Mouse (Mus musculus): ENCODE measurements at regions not wholly inside any gene's neighbourhood (a gene's known extent, or its start where the extent isn't known, plus 50 kb on each side); places are given as distances from the start of the nearest gene placed in this dataset.
A peak's percentile ranks its signal among the peaks of the same experiment; 100 is the strongest.

GRCm38 (mm10) chr4:134990651-134991050 is 60.0 kb downstream of the Syf2 start:
- no peak for DNase-seq

GRCm38 (mm10) chr4:134993526-134994122 is 62.9 kb downstream of the Syf2 start:
- no peak for DNase-seq

- no peak for DNase-seq
Measured at GRCm38 (mm10) chr4:134994205-134994604, 63.5 kb downstream of the Syf2 start.

- no peak for DNase-seq
Measured at GRCm38 (mm10) chr4:134994648-134995047, 64.0 kb downstream of the Syf2 start.

- no peak for DNase-seq
Measured at GRCm38 (mm10) chr4:134995052-134995451, 64.4 kb downstream of the Syf2 start.

GRCm38 (mm10) chr4:134996121-134996520 is 65.4 kb downstream of the Syf2 start:
- no peak for DNase-seq

GRCm38 (mm10) chr4:134997461-134998434 is 67.0 kb downstream of the Syf2 start:
- DNase-seq, result peak; percentile 43

- DNase-seq, result no peak
Measured at GRCm38 (mm10) chr4:134998928-134999658, 68.4 kb downstream of the Syf2 start.

GRCm38 (mm10) chr4:135002091-135002925 is 71.6 kb downstream of the Syf2 start:
- no peak for DNase-seq

- DNase-seq, result no peak
Measured at GRCm38 (mm10) chr4:135011365-135011764, 80.7 kb downstream of the Syf2 start.

- no peak for DNase-seq
Measured at GRCm38 (mm10) chr4:135012945-135013344, 82.2 kb downstream of the Syf2 start.

- peak; percentile 22 for DNase-seq
Measured at GRCm38 (mm10) chr4:135013932-135014331, 83.2 kb downstream of the Syf2 start.

GRCm38 (mm10) chr4:135018018-135018417 is 87.3 kb downstream of the Syf2 start:
- DNase-seq, result peak; percentile 75

- no peak for DNase-seq
Measured at GRCm38 (mm10) chr4:135019120-135019519, 88.4 kb downstream of the Syf2 start.

GRCm38 (mm10) chr4:135020262-135020991 is 89.7 kb downstream of the Syf2 start:
- DNase-seq, result no peak

- DNase-seq, result no peak
Measured at GRCm38 (mm10) chr4:135023200-135023599, 92.5 kb downstream of the Syf2 start.

GRCm38 (mm10) chr4:135025802-135026201 is 94.7 kb upstream of the Runx3 start:
- no peak for DNase-seq

GRCm38 (mm10) chr4:135027136-135027535 is 93.3 kb upstream of the Runx3 start:
- DNase-seq, result no peak

GRCm38 (mm10) chr4:135029723-135030122 is 90.7 kb upstream of the Runx3 start:
- DNase-seq, result no peak

GRCm38 (mm10) chr4:135032461-135032860 is 88.0 kb upstream of the Runx3 start:
- no peak for DNase-seq

- no peak for DNase-seq
Measured at GRCm38 (mm10) chr4:135033302-135033701, 87.2 kb upstream of the Runx3 start.

- DNase-seq, result peak; percentile 68
Measured at GRCm38 (mm10) chr4:135034406-135034805, 86.0 kb upstream of the Runx3 start.

Measured in thymus, postnatal 14 days (tissue).